Mouse (Mus musculus) layer of hippocampus, postnatal 10 days (tissue): ENCODE data around the gene Btnl9. TPM values are rescaled to one million over a fixed set of nuclear protein-coding genes. Genes with fewer than 3 reads are reported as not detected.
"Not testable (repeated sequence)": the region's sequence is repeated elsewhere in the genome, so short reads cannot be mapped to it uniquely, and the experiment has no call there.

Experiments used
- DNase-seq, 2 experiments: peaks; one replicate each; pipeline ENCODE4 v3.0.0; 2021; ENCODE audit warnings: low spot score in 2 of 2
- long read RNA-seq: library from polyadenylated mRNA; stranded (forward); transcript quantifications from one replicate; pipeline ENCODE4 v2.0.0, GENCODE M21; 2023
- total RNA-seq, 2 experiments: library from RNA; stranded (reverse); gene quantifications; 2 replicates each; pipeline ENCODE4 v1.2.3; 2021

Btnl9 gene
- total RNA-seq = under 1 TPM; 0.30 to 0.40 TPM
- long read RNA-seq = 0 reads

DNA sequence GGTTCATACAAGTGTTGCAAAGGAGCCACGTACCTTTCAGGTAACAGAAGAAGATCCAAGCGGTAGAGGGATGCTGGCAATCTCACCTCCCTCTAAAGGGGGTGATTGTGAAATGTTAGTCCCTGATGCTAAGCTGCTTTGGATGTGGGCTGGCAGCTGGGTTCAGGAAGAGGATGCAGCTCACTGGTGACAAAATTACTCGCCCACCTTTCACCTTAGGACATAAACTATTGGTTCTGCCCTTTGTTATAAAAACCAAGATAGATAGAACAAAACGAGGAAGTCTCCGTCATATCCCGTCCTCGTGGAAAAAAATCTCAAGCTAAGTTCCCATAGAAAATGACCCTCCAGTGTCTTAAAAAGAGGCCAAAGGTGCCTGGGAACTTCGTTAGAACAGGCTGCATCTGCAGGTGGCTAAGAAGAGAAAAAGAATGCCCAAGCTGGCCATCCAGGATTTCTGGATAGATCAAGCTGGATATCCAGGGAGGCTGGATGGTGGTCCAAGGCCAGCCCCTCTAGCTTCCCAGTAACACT lies at the start of gene Btnl9:
Btnl9 (minus strand) TSS at position 205 of the 534 bp plus-strand sequence.
- no peak for DNase-seq

DNA sequence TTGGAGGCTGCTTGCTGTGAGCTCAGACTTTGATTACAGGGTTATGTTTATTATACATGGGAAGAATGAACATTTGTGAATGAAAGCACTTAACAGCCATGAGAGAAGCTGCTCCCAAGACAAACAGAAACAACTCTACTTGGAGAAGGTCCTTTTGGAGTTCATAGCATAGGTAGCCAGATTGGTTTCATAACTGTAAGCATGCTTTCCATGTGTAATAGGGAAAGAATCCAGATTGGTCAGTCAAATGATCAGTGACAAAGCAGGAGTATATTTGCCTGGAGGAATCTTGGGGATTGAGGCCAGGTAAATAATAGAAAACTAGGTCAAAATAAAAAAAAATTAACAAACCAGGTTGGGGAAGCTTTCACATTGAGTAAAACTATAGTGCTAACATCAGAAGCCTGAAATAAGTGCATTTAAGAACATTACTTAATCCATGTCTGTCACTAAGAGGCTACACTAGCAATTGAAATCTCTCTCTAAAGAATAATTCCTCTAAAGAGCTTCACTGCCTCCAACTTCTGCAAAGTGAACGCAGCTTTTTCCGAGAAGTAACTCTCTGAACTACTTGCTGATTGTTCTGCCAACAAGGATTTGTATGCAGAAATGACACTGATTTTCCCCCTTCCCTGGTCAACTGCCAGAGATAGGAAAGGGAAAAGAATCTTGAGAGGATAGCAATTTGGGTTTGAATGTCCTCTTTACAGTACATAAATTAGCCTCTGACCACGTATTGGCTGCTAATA lies 48.7 kb upstream of the Btnl9 start:
- DNase-seq = no peak

DNA sequence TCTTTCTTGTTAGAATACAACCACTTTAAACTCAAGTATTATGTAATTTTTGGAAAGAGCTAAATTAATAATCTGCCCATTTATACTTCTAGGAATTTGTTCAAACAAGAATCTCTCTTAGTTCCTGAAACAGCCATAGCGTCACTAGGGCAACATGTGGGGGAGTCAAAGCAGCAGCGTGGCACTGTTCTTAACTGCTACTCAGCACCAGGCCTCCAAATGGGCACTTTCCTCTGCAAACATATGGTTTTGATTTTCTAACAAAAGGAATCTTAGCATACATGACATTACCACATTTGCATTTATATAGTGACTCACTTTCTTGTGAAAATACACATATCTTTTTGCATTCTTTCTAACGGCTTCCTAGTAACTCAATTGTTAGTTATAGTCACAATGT lies 45.8 kb upstream of the Btnl9 start:
- DNase-seq = no peak

DNA sequence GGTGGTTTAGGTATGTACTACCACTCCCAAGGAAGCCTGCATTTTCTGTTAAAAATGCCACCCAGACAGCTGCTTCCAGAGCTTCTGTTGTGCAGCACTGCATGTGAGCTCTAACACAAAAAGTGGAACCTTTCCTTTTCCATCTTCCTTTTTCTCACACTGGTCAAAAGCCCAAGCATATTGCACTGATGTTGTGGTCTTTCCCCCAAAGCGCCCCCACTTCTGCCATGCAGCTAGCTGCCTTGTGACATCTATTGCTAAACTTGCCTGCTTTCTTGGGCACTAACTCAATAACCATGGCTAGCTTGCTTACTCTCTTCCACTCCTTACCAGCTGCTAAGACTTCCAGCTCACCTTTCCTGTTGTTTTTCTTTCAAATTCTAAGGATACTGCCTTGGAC lies 37.5 kb upstream of the Btnl9 start:
- no peak for DNase-seq

DNA sequence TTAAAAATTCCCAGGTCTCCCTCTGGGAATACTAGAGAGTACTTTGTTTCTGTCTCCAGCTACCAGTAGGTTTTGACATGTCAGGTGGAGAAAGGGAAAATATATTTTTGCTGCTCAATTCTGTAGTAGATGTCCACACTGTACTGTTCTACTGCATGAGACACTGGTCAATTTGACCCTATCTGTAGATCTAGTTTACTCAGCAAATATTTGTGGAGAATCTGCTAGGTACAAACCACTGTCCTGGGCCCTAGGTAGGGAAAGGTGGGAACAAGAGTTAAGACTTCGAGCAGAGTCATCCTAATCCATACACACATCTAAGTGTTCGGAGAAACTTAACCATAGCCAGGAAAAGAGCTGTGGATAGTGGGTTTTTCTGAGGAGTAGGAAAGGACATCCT lies 32.3 kb upstream of the Btnl9 start:
- DNase-seq = no peak

DNA sequence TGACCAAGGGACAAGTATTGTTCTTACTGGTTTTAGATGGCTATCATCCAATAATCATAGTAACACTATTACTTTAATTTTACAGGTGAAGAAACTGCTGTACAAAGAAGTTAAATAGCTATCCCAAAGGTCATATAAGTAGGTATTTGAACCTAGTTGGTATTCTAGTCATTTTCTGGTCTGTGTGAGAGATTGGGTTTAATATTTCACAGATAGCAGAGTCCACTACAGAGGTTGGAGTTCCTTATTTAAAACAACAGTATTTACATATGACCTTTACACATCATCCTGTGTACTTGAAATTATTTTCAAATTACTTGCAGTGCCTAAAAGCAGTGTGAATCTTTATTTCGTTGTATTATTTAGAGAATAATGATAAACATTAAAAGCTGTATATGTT lies 26.5 kb upstream of the Btnl9 start:
- DNase-seq = no peak

DNA sequence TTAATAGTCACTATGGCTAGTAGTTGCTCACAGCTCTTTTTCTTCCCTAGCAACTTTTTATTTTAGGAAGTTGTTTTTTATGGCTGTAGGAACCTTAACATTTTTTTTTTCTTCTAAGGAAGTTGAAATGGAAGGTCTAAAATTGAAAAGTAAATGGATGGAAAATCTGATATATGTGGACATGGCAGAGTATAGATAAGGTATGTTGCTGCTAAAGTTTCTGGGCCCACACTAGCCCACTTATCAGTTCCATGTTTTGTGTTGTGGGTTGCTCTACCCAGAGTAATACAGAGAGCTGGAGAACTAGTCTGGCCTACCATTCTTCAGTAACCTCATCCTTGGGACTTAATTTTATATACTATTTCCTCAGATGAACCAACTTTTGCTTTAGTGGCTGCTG lies 25.6 kb upstream of the Btnl9 start:
- no peak for DNase-seq

DNA sequence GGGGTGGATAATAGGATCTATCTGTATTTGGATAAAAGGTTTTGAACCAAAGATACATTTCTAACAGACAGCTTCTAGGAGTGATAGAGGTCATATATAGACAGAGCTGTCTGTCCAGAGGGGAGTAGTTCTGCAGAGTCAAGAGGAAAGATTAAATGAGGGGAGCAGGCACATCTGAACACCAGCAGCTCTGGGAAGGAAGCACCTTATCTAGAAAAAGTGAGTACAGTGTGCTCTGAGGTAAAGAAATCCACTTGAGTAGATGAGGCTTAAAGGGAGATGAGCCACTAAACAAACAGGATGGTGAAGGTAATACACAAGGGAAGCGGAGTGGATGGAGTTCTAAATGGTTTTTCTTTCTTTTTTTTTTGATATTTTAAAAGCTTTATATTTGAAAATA lies 20.5 kb upstream of the Btnl9 start:
- DNase-seq = no peak

DNA sequence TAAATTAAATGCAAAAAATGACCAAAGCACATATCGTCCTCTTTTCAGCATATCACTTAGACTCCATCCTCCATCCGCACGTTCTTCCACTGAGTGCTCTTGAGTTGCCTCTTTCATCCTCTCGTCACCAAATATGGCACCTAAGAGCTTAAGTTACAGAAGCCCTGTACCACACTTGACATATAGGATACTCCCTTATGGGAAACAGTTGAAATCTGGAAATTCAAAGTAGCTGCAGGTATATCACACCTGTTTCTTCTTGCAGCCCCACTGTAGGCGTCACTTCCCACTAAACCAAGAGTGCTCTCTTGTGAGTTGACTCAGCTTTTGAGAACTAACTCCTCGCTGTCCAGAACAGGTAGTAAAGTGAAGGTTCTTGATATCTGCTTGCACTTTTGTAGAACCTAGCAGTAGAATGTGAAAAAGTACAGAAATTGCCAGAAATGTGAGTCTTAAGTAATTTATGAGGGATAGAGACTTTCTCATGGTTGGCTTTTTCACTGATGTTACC lies 18.2 kb upstream of the Btnl9 start:
- no peak for DNase-seq

DNA sequence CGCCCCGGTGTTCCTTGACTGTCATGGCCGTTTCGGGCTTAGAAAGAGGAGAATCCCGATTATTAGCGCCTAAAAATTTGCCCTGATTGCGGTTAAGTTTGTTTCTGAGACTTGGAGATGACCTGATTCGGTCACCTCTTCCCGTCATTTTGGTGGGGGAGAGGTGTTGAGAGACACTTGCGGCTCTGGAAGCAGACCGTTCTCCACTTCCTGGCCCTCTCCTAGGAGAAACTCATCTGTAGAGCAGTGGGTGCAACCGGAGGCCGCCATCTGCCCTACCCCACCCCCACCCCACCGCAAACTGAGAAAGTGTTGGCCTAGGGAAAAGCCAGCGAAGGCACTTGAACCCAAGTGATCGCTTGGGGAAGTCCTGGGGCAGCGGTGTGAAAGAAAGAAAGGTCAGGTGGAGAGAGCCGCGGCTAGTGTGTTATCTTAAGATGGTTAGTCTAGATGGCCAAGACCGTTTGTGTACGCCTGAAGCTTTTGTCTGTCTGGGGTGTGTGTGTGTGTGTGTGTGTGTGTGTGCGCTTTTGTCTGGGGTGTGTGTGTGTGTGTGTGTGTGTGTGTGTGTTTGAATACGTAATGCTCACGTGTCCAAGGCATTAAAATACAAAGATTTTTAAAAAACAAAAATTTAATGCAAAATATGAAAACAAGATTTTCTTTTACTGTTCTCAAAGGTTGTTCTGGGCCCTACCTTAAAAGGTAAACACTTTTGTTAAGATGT lies 17.0 kb upstream of the Btnl9 start:
- peak in 1 of 2 experiments; percentile 29 for DNase-seq

DNA sequence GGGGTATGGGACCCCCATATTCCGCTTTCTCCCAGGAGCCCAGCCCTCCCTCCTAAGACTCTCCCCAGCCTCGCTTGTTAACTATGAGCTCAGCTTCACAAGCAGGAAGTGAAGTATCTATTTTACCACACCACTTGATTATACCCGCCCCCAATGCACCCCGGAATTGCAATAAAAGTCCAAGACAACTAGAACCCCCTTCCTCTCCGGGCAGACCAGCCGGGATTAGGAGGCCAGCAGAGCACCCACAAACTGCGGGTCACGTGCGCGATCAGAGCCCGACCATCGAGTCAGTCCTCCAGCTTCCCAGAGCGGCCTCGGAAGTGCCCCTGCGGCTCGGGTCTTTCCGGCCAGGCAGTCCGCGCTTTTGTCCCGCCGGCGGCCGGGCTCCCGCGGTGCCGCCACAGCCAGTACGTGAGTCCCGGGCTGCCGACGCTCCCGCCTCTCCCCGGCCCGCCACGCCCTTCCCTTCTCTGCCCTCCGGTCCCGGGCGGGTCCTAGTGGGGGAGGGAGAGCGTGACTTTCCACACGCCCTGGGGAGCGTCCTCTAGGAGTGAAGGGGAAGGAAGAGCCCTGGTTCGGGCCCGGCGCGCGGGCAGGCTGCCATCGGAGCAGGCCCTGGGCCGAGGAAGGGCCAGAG lies 16.3 kb upstream of the Btnl9 start, which contains the start of gene Zfp62:
Zfp62 (plus strand) TSS at position 164 of the 640 bp plus-strand sequence.
- peak; percentile 87 to 93 for DNase-seq

DNA sequence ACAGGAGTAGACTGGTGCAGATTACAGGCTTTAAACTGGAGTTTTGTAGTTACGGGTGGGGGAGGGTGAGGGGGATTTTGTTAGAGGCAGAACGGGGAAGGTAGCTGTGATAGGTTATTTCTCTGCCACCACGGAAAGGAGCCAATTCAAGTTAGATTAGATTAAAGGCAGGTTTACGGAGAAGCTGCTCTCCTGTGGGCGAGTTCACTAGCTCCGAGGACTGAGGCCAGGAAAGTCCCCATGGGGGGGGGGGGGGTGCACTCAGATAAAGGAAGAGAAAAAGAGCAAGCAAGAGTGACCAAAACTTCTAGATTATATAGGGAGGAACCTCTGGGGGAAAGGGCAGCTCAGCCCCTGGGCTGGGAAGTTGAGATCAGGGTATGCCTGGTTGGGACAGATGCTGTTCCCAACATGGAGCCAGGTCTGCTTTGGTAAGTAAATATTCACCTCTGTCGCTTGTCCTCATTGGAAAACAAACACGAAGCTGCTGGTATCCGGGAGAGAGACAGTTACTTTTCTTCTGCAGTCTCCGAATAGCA lies 15.6 kb upstream of the Btnl9 start:
- no peak for DNase-seq

DNA sequence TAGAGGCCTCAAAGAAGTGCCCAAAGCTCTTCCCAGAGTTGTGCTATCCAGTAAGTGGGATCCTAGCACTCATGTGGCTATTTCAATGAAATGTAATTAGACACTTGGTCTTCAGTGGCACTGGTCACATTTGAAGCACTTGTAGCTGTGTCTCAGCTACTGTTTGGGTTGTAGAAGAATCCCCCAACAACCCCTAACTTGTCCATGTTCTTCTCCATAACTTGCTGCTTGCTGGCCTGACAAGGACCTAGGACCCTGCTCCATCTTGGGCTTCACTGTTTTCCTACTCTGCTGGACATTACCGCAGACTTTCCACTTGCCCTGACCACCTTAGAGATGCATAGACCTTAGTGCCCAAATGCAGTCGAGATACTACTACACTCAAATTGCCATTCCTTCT lies 15.1 kb upstream of the Btnl9 start:
- DNase-seq = no peak

DNA sequence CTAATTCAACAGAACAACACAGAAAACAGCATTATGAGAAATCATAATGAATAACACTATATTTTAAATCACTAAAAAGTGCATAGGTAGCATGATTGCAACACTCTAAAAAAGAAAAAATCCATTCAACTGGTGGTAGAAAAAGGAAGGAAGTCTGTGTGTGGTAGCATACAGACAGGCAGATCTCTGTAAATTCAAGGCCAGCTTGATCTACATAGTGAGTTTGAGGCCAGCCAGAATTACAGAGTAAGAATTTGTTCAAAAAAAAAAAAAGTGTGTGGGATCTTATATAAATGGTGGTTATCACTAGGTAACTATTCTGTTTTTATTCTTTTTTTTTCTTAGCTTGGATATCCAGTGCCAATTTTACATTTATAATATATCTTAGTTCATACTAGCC lies 14.2 kb upstream of the Btnl9 start:
- DNase-seq = no peak

DNA sequence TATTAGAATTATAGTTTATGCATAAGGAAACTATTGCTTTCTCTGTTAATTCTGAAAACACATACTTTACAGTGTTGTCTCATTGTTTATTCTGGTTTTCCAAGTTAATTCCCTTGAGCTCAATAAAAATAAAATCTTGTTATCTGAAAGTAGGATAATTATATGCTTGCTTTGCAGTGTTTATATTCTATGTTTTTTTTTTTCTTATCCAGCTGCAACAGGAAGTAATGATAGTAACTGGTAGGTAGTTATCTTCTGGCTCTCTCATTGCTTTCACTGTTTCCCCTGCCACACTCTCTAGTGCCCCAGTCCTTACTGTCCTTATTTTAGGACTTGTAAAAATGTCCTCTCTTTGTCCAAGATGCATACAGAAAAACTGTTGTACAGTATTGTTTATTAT lies 13.7 kb upstream of the Btnl9 start:
- no peak for DNase-seq

DNA sequence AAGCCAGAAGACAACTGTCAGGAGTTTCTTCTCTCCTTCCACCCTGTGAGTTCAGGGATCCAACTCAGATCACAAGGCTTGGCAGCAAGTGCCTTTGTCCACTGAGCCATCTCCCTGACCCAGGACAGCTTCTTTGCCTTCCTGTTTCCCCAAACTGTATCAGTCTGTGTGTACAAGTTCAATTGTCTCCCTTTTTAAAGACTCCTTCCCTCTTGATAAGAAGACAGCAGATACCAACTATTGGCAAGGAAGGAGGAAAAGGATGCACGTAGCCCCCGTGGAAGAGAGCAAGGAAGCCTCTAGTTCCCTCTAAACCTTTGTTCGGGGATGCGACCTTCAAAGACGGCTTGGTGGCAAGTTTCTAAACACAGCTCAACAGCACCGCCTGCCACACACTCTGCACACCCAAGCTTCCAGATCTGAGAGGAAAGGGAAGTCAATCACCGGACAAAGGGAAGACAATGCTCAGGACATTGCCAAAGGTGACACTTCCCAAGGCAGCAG lies 8.9 kb upstream of the Btnl9 start:
- no peak for DNase-seq

DNA sequence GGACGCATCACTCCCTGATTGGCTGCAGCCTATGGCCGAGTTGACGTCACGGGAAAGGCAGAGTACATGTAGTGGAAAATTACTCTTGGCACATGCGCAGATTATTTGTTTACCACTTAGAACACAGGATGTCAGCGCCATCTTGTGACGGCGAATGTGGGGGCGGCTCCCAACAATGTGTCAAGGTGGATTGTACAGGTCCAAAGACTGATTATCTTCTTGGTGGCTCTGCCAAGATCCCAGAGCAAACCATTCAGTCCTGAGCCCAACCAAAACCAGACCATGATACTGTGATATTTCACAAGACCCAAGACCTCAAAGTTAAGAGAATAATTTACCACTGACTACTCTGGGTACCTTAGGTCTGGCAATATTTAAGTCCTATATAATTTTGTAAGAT lies 7.8 kb upstream of the Btnl9 start:
- DNase-seq = not testable (repeated sequence)

DNA sequence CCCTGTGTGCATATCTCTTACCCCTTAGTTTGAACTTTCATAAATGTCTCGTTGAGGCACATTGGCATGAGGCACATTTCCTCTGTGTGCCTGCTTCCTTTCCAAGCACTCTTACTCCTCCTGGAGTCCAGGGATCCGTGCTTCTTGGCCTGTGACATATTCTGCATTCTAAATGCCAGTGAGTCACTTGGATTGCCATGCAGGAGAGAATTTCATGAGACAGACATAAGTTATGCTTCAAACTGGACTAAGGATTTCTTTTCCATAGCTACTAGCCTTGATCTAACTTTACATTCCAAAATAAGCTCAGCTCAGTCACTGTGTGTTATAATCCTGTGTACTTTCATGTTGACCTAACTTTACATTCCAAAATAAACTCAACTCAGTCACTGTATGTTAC lies 4.1 kb upstream of the Btnl9 start:
- no peak for DNase-seq

DNA sequence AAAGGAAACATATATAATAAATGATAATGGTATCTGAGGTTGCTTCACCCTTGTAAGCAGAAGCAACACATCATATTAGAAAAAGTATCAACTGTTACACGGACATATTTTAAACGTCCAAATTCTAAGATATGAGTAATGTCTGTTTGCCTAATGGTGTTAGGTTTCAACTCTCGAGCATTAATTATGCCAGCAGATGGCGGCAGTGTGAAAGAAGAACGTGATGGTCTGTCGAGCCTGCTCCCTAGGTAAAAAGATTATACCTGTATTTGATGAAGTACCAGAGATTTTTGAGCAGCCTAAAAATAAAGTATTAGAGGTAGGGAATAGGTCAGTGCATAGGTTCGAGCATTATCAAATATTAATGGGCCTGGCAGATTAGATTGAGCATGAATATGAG lies 2.8 kb upstream of the Btnl9 start:
- DNase-seq = peak; percentile 60 to 61

DNA sequence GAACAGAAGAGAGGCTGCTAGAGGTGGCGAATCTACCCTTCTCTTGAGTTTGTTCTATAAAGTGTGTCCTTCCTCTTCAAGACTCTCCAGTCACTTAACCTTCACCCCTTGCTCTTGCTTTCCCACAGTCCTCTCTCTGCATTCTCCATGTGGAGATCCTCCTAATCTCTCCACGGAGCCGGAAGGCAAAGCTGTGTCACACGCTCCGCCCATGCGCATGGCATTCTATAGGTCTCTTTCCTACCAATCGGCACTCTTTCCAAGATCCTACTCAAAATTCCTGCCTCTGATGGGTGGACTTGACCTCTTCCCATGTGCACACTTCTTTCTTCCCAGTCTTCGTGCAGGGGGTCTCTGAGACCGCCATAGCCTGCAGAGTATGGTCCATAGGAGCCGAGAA lies 742 bp upstream of the Btnl9 start:
- no peak for DNase-seq

DNA sequence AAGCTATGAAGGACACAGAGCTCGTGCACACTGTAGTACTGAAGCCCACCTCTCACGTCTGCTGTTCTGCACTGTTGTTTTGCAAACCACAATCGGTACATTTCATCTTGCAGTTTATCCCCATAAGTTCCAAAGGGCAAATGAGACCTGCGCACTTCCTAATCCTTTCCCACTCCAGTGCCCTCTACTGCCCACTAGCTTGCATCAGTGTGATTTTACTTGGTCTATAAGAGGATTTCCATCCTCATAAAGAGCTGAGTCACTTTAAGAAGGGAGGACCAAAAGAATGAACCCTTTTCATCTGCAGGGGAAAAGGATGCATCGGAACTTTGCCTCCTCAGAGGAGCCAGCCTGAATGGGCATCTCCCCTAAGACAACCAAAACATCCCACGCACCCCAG lies 507 bp downstream of the Btnl9 start:
- no peak for DNase-seq
